Comparison of ENCODE assay signal across 9 mouse cellular contexts in the genomic region with DNA sequence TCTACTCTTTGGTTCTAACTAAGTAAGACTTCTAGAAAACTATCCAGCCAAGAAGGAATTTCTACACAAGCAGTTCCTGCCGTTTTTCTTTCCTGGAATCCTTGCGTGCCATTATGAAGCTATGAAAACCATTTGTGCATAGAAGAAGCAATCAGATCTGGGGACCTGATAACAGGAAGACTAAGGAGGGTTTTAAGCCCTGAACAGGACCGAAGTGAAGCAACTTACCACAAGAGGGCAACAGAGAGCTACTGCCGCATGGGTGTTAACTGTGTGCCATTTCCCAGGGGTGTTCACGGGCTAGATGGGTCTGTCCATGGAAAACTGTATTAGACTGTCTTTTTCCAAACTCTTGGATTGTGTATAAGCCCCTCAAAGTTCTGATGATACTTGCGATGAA. TPM values are rescaled to one million over a fixed set of nuclear protein-coding genes. Genes with fewer than 3 reads are reported as not detected.
A peak's percentile ranks its signal among the peaks of the same experiment; 100 is the strongest.
DNase-seq lines count a peak whose midpoint lies in the region; ATAC-seq and TF ChIP-seq lines count a peak whose summit lies in the region.
"Had no signal": no experiment of that assay in that cellular context is flagged by ENCODE, and none has a peak within 500 bp of the region (broad histone marks: within the 10 kb centered on the region; RNA-seq: fewer than 3 reads in every experiment).

No protein-coding gene starts in this region.

- no peak overlapping the region for H3K9ac ChIP-seq in MEL (ENCODE audit: control insufficient read depth, low read depth, low read length, poor library complexity, severe bottlenecking)

- no peak for TF ChIP-seq POLR2A in MEL (IDR thresholded peaks at IDR 0.05; ENCODE audit: control insufficient read depth in 1 of 2, insufficient read depth in 1 of 2, low read depth in 1 of 2, low read length in 2 of 2, poor library complexity in 1 of 2)
- no peak for TF ChIP-seq POLR2A in lung, adult 2 months (IDR thresholded peaks at IDR 0.05; ENCODE audit: borderline replicate concordance, extremely low read depth, low read depth, low read length)
- no peak for TF ChIP-seq POLR2A in olfactory bulb, adult 2 months (IDR thresholded peaks at IDR 0.05; ENCODE audit: insufficient read depth, low read depth, low read length)

- TF ChIP-seq CTCF in MEL (IDR thresholded peaks at IDR 0.05 in 2 of 3, conservative IDR thresholded peaks at IDR 0.05 in 1 of 3; ENCODE audit: control insufficient read depth in 1 of 3, insufficient read depth in 1 of 3, low read depth in 2 of 3, low read length in 3 of 3, poor library complexity in 1 of 3, severe bottlenecking in 1 of 3) = peak; percentile 74 to 97 (median 85)
- peak; percentile 99 for TF ChIP-seq CTCF in layer of hippocampus, adult 2 months (conservative IDR thresholded peaks at IDR 0.05)
- peak; percentile 93 for TF ChIP-seq CTCF in lung, adult 2 months (IDR thresholded peaks at IDR 0.05; ENCODE audit: insufficient read depth, low read length)
- 0 out of 2 replicates have a peak, but pooled peaks have one; percentile 19 for TF ChIP-seq CTCF in olfactory bulb, adult 2 months (IDR thresholded peaks at IDR 0.05; ENCODE audit: insufficient read depth, low read depth, low read length)

- H3K4me1 ChIP-seq in MEL (ENCODE audit: control insufficient read depth in 1 of 2, insufficient read depth in 2 of 2, low read length in 2 of 2) = no peaks in the 10 kb centered on the region
- H3K4me1 ChIP-seq in forebrain, embryonic 10.5 days = peaks cover 16% of the 10 kb centered on the region
- no peaks in the 10 kb centered on the region for H3K4me1 ChIP-seq in lung, adult 2 months (ENCODE audit: control insufficient read depth, insufficient read depth, low read length)
- no peaks in the 10 kb centered on the region; the same call in 1 of the 2 replicates for H3K4me1 ChIP-seq in olfactory bulb, adult 2 months (ENCODE audit: control insufficient read depth, insufficient read depth, low read length)

- no peak overlapping the region for H3K27ac ChIP-seq in MEL (ENCODE audit: control insufficient read depth, low read depth, low read length)
- no peak overlapping the region for H3K27ac ChIP-seq in forebrain, embryonic 10.5 days
- H3K27ac ChIP-seq in layer of hippocampus, adult 2 months = no peak overlapping the region
- no peak overlapping the region for H3K27ac ChIP-seq in olfactory bulb, adult 2 months (ENCODE audit: insufficient read depth, low read depth, low read length)

- no peaks in the 10 kb centered on the region for H3K36me3 ChIP-seq in MEL (ENCODE audit: control insufficient read depth in 1 of 2, insufficient read depth in 2 of 2, low read length in 2 of 2)
- no peaks in the 10 kb centered on the region for H3K36me3 ChIP-seq in forebrain, embryonic 10.5 days (replicated peaks)

- TF ChIP-seq EP300 in MEL (IDR thresholded peaks at IDR 0.05; ENCODE audit: low read depth in 1 of 2, low read length in 2 of 2) = no peak

- peak; percentile 72 for DNase-seq in MEL (ENCODE audit: low read depth, low spot score)
- DNase-seq in c-Kit-negative CD71-positive TER-119-positive erythroid progenitor cells, embryonic 14.5 days (ENCODE audit: low read depth, low spot score) = peak; percentile 2
- DNase-seq in forebrain, embryonic 10.5 days (ENCODE audit: extremely low spot score, low spot score) = peak; percentile 71
- DNase-seq in layer of hippocampus, adult 2 months (ENCODE audit: low spot score in 2 of 2) = peak; percentile 68 to 90
- peak; percentile 50 for DNase-seq in lung, adult 2 months
- peak; percentile 56 for DNase-seq in thymus, postnatal 25 days

- H3K9me3 ChIP-seq in MEL (replicated peaks; ENCODE audit: insufficient read depth, low read length) = no peaks in the 10 kb centered on the region
- no peaks in the 10 kb centered on the region for H3K9me3 ChIP-seq in forebrain, embryonic 10.5 days
- H3K9me3 ChIP-seq: megakaryocyte, embryonic 14.5 days had no signal

- ATAC-seq in hematopoietic stem cell, adult 5-6 weeks (replicated peaks in 1 of 2; ENCODE audit: insufficient read depth in 1 of 2, low FRiP score in 2 of 2, low TSS enrichment in 1 of 2, low read depth in 1 of 2, poor library complexity in 2 of 2, severe bottlenecking in 2 of 2) = peak; percentile 85 to 95

- peak; percentile 61 for TF ChIP-seq RAD21 in MEL (IDR thresholded peaks at IDR 0.05; ENCODE audit: low read depth, low read length)

- 17% methylated on average over 6 of the region's 6 CpGs for WGBS in forebrain, embryonic 10.5 days
- WGBS in lung, adult 2 months = 12% methylated on average over 6 of the region's 6 CpGs
- 15% methylated on average over 6 of the region's 6 CpGs for WGBS in olfactory bulb, adult 2 months

- H3K27me3 ChIP-seq in MEL (ENCODE audit: control insufficient read depth in 1 of 2, insufficient read depth in 2 of 2, low read length in 2 of 2) = no peaks in the 10 kb centered on the region; a peak in 2 of 4 replicates
- no peaks in the 10 kb centered on the region for H3K27me3 ChIP-seq in forebrain, embryonic 10.5 days (ENCODE audit: poor library complexity, severe bottlenecking)
- H3K27me3 ChIP-seq: megakaryocyte, embryonic 14.5 days had no signal

- no peaks in the 10 kb centered on the region for H3K79me2 ChIP-seq in MEL (ENCODE audit: control insufficient read depth, insufficient read depth, low read length, poor library complexity)

- H3K4me3 ChIP-seq in MEL (ENCODE audit: control insufficient read depth in 1 of 2, insufficient read depth in 1 of 2, low read depth in 2 of 2, low read length in 2 of 2) = no peak overlapping the region
- no peak overlapping the region for H3K4me3 ChIP-seq in forebrain, embryonic 10.5 days
- no peak overlapping the region for H3K4me3 ChIP-seq in layer of hippocampus, adult 2 months
- H3K4me3 ChIP-seq in lung, adult 2 months (replicated peaks; ENCODE audit: extremely low read depth, low read depth, low read length) = no peak overlapping the region
- no peak overlapping the region for H3K4me3 ChIP-seq in olfactory bulb, adult 2 months (ENCODE audit: insufficient read depth, low read depth, low read length)
- H3K4me3 ChIP-seq: megakaryocyte, embryonic 14.5 days had no signal

TF ChIP-seq in MEL, 35 proteins besides CTCF, POLR2A, EP300 and RAD21:
- TF ChIP-seq SMC3 (IDR thresholded peaks at IDR 0.05; ENCODE audit: low read depth, low read length) = peak; percentile 82
- peak; percentile 95 for TF ChIP-seq GATA1 (IDR thresholded peaks at IDR 0.05; ENCODE audit: low read depth, low read length)
- peak; percentile 36 for TF ChIP-seq ZC3H11A (IDR thresholded peaks at IDR 0.05; ENCODE audit: low read depth, low read length)
- TF ChIP-seq MYB (IDR thresholded peaks at IDR 0.05; ENCODE audit: low read depth, low read length) = no peak
TF ChIP-seq in MEL: peak in this region for 3.

RNA-seq across cellular contexts. Expression of gene Ccna1, which starts 24.8 kb away (rescaled TPM):
- not detected in 2 replicates for total RNA-seq in MEL (2012; rRNA removed)
- polyA plus RNA-seq in MEL (2012; ENCODE audit: insufficient read depth in 1 of 2, insufficient read length in 2 of 2, low read depth in 1 of 2, low replicate concordance in 2 of 2, missing spikeins in 1 of 2) = not detected
- polyA plus RNA-seq in forebrain, embryonic 10.5 days (2016; fragmentation: Nextera tagmentation; extraction: Ambion mirVana) = 2.0 and 3.1 TPM in 2 replicates
- total RNA-seq in hematopoietic stem cell, adult 5-6 weeks (2017) = not detected in 2 replicates
- total RNA-seq in layer of hippocampus, adult 2 months (2021) = 1 to 10 TPM; 2.4 to 2.5 TPM
- polyA plus RNA-seq in lung, adult 2 months (2012; rRNA removed) = 1.0 and 1.3 TPM in 2 replicates
- not detected in 2 replicates for polyA plus RNA-seq in olfactory bulb, adult 2 months (2012; ENCODE audit: insufficient read depth, insufficient read length, low replicate concordance, missing spikeins)

RNA-seq across cellular contexts. Expression of gene Spg20, which starts 31.9 kb away (rescaled TPM):
- 17.9 and 18.5 TPM in 2 replicates for total RNA-seq in MEL (2012; rRNA removed)
- polyA plus RNA-seq in MEL (2012; ENCODE audit: insufficient read depth in 1 of 2, insufficient read length in 2 of 2, low read depth in 1 of 2, low replicate concordance in 2 of 2, missing spikeins in 1 of 2) = 10 to 100 TPM in 1 of 2 experiments, not detected in 1; 23.3 TPM
- 56.6 and 58.5 TPM in 2 replicates for polyA plus RNA-seq in forebrain, embryonic 10.5 days (2016; fragmentation: Nextera tagmentation; extraction: Ambion mirVana)
- 40.2 and 48.3 TPM in 2 replicates for total RNA-seq in hematopoietic stem cell, adult 5-6 weeks (2017)
- total RNA-seq in layer of hippocampus, adult 2 months (2021) = 10 to 100 TPM; 39.7 to 51.1 TPM
- polyA plus RNA-seq in lung, adult 2 months (2012; rRNA removed) = 13.2 and 15.4 TPM in 2 replicates
- not detected in 2 replicates for polyA plus RNA-seq in olfactory bulb, adult 2 months (2012; ENCODE audit: insufficient read depth, insufficient read length, low replicate concordance, missing spikeins)

RNA-seq across cellular contexts. Expression of gene Ccdc169, which starts 57.1 kb away (rescaled TPM):
- 0.19 TPM in 1 of 2 replicates, not detected in the other for total RNA-seq in MEL (2012; rRNA removed)
- not detected for polyA plus RNA-seq in MEL (2012; ENCODE audit: insufficient read depth in 1 of 2, insufficient read length in 2 of 2, low read depth in 1 of 2, low replicate concordance in 2 of 2, missing spikeins in 1 of 2)
- polyA plus RNA-seq in forebrain, embryonic 10.5 days (2016; fragmentation: Nextera tagmentation; extraction: Ambion mirVana) = 0.06 TPM in 1 of 2 replicates, not detected in the other
- 0.63 TPM in 1 of 2 replicates, not detected in the other for total RNA-seq in hematopoietic stem cell, adult 5-6 weeks (2017)
- total RNA-seq in layer of hippocampus, adult 2 months (2021) = under 1 TPM; 0.27 to 0.36 TPM
- not detected in 2 replicates for polyA plus RNA-seq in lung, adult 2 months (2012; rRNA removed)
- not detected in 2 replicates for polyA plus RNA-seq in olfactory bulb, adult 2 months (2012; ENCODE audit: insufficient read depth, insufficient read length, low replicate concordance, missing spikeins)

Comparison
In these comparisons a context has a peak if more than half of its experiments do, and no peak if none do; other contexts are left out.
1. DNase-seq: peak in every context shown above with its lines; median percentile 79 in layer of hippocampus, adult 2 months; 72 in MEL; 71 in forebrain, embryonic 10.5 days; 56 in thymus, postnatal 25 days; 50 in lung, adult 2 months; 2 in c-Kit-negative CD71-positive TER-119-positive erythroid progenitor cells, embryonic 14.5 days.
2. CTCF ChIP-seq: peak in every context shown above with its lines; median percentile 99 in layer of hippocampus, adult 2 months; 93 in lung, adult 2 months; 85 in MEL; 19 in olfactory bulb, adult 2 months.